Mouse (Mus musculus) mouse trophoblast stem cell (cell line): ENCODE measurements at regions not wholly inside any gene's neighbourhood (a gene's known extent, or its start where the extent isn't known, plus 50 kb on each side); places are given as distances from the start of the nearest gene placed in this dataset.

Experiments
- in situ Hi-C, 2 experiments: fragments of 300-500 bp; cut with MseI, MboI; formaldehyde crosslinking; loops; 2 replicates in 1 of 2; 3 replicates in 1 of 2; pipeline ENCODE4 v1.15.1; 2025

DNA sequence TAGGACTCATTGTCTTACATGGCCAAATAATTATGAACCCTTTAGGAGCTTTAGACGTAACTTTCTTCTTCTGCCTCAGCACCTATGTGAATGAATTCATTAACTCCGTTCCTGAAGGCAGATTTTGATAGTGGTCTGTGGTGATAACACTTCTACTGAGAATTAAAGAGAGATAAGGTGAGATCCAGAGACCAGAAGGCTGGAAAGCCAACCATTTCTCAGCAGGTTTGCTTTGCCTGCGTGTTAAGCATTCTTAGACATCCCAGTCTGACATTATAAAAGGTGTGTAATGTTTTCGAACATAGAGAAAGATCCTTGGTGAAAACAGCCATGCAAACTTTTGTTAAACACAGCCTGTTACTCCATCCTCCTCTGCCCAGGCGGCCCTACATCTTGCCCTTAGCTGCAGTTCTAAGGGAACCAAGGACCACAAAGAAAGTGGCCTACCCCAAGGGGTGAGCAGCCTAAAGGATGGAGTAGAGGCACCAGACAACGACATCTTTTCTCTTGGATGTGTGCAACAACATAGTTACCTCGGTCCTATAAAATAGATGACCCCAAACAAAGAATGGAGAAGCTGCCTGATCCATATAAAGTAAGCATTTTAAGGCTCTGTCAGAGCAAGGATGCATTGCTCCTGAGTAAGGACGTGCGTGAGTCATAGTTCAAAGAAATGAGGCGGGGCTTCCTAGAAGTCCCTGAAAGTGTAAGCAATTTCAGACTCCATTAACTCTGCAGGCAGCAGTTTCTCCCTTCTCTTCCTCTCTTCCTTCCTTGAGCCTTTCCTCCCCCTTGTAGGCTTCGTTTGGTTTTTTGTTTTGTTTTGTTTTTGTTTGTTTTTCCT is 55.1 kb upstream of the Xpr1 start:
- in situ Hi-C loops, result no loop called here

DNA sequence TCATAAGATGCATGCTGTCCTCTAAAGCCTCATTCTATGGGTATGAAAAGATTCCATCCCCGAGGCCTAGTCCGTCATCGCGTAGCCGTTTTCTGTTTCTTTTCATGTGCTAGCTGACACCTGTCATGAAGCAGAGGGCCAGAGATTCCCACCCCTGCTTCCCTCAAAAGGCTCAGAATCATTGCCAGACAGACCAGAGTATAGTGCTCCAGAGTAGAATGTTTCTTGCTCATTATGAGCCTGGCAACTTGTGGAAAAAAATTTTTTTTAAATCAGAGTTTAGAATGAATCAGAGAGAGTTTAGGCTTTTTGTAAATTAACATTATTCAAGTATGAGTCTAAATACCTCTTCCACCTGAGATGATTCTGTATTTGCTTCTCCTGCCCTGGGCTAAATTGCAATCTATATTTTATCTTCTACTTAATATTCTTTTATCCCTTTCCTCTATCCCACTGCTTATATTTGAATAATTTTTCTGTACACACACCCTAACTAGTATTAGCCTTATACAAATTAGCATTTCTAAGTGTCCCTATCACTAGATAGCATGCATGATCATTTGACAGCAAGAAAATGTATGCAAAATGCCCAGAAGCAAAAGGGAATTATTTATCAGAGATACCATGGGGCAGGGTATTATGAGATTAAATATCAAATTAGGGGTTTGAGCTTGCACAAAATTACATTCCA is 55.9 kb upstream of the Xpr1 start:
- in situ Hi-C loops, result no loop called here

DNA sequence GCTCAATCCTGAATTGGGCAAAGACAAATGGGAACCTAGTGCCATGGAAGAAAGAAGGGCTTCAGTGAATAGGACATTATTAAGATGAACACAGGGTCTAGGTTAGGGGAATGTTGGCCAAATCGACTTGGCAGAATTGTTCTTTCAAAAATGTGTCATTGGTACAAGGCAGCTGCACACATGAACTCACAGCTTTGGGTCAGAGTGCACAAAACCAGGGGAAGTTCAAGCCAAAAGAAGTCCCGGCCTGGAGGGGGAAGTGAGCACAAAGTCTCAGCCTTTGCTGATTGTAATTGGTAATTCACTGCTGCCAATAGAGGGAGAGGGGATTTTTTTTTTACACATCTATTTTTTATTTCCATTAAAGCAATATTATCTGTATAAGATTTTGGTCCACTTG is 57.8 kb upstream of the Xpr1 start:
- in situ Hi-C loops, result no loop called here

DNA sequence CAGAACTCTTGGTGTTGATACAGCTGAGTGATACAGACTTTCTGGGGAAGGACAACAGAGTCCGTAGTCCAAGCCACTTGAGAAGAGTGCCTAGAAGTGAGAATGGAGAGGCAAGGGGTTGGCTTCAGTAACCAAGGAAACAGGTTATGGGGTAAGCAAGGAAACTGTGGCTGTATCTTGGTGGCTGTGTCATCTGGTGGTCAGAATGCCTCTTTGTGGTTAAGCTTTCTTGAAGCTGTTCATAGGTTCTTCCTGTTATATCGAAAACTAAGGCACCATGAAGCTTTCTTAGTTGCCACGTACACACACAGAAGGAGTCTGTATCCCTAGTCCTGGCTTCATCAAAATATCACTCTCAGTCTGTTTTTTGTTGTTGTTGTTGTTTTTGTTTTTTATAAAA is 59.0 kb upstream of the Xpr1 start:
- in situ Hi-C loops, result no loop called here

DNA sequence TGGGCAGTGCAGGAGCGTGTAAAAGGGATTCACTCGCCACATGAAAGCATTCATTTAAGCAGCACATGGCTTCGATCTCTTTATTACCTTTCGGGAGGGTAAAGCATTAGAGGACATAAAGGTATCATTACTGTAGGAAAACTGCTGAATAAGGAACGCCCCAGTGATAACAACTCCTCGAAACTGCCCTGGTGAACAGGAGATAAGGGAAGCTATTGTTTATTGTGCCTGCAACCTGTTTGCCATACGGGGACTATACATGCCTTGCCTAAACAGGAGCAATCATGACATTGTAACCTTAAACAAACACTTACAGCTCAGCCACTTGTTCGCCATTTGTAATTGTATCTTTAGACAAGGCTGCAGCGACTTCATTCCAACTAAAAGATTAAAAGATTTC is 64.9 kb upstream of the Xpr1 start:
- in situ Hi-C loops, result no loop called here

DNA sequence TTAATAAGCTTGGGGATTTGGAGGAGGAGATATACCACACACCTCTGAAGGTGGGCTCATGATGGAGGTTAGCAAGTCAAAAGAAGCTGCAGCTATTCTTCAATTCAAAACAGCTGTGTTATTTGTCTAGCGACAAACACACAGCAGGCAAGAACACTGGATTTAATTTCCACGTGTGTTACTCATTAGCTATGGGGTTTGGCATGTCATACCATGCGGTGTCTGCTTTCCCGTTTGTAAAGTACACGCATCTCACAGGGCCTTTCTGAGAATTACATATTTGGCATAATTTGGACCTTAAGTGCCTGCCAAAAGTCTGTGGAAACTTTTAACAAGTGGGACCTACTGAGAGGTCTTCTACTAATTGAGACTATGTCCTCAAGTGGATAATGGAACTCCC is 65.5 kb upstream of the Xpr1 start:
- in situ Hi-C loops, result no loop called here

DNA sequence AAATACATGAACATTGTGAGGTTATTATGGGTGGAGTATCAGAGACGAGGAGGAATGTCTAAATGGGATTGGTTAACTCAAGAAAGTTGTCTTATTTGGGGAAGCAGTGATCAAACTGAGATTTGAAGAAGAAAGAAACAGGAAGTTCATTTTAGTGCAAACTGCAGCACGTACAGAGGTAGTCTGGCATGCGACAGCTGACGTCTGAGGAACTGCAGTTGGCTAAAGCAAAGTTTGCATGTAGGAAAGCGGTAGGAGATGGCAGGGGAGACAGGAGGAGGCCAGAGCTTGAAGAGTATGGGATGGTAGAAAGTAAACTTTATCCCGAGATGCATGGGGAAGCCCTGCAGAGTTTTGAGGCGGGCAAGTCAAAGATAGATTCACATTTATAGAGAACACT is 66.5 kb upstream of the Xpr1 start:
- in situ Hi-C loops, result no loop called here

DNA sequence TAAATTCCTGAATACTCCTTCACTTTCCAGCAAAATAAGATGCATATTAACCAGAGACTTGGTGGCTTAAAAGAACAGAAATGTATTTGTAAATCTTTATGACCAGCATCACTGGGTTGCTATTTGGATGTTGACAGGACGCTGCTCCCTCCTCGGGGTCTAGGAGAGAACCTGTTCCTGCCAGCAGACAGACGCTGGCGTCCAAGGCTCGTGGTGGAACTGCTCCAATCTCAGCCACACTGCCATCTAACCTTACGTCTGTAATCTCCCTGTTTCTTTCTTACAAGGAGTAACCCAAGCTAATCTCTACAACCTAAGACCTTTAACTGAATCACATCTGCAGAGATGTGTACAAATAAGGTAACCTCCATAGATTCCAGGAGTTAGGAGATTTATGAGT is 70.1 kb upstream of the Acbd6 start:
- in situ Hi-C loops, result no loop called here

DNA sequence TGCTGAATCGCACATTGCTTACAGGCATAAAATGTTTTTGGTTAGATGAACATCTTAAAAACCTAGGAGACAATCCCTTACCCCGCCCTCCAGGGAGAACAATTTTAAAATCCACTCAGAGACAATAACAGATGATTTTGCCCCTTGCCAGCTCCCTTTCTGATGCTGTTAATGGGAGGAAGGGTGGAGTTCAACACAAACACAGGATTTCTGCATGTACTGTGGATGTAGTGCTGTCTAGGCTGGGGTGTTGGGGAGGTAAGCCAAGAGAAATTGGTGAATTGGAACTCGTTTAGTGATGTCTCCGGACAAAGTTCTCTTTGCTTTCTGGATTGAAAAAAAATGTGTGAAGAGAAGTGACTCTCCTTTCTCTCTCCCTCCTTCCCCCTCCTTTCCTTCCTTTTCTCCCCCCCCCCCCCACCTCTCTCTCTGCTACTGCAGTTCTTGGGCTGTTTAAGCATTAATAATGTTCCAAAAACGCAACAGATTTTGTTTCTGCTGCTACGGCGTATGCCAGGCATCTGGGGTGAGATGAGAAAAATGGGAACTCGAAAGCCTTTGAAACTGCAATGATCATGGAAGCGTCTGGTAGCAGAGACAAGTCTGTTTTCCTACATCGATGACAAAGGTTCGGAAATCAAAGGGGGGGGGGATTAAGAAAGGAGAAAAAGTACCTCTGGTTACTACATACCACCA is 68.8 kb upstream of the Acbd6 start:
- in situ Hi-C loops, result no loop called here

DNA sequence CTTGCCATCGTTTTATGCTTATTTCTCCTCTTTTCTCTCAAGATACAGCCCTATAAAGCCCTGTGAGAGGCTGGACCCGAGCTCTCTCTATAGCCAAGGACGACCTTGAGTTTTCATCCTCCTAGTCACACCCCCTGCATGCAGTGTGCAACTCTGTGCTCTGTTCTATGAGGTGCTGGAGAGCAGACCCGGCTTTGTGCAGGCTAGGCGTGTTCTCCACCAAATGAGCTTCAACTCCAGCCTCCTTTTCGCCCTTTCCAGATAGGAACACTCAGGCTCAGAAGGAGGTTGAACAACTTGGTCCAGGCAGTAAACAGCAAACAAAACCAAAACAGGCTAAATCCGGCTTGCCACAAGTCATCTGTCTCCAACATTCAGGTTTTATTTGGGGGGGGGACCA is 67.8 kb upstream of the Acbd6 start:
- in situ Hi-C loops, result no loop called here

DNA sequence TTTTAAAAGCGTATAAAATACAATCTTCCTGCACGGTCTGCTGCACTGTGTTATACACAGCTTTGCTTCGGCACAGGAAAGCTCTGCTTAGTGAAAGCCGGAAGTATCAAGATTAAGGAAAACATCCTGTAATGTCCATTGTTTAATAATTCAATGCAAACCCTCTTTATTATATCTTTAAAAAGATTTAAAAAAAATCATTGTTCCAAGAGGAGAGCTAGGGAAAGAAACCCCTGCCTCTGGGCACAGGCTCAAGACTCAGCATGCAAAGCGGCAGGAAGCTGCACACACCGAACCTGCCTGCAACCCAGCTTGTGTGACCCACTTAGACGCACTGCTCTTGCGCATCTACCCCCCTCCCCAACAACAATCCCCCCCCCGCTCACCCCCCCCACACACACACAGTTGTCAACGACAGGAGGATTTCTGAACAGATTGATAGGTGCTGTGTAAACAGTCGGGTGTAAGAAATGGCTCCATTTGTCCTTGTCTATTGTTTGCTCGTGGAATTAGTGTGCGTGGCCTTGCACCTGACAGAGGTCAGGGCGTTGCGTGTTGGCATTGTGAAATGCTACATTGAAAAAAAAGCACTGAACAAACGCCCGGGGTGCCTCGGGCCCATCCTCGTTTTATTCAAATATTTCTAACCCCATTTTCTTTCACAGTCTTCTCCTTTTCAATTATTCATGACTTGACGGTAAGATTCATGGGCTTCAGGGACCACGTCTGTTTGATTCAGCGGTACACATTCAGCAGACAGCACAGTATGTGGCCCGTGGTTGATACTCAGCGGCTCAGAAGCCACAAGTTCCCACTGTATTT is 66.5 kb upstream of the Acbd6 start:
- in situ Hi-C loops, result no loop called here

DNA sequence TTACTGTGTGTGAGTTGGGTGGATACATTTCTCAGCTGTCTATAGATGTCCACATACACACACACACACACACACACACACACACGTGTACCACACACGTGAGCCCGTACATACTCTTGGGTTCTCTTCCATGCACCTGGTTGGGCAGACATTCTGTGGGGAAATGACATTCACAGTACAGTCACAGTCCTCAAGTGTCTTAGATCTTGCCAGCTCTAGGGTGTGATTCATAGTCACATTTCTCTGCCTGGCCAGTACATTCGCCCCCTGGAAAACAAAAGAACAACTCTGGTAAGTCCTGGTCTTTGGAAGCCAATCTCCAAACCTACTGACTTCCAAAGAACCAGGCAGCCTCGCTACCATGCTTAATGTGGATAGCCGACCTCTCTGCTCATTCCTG is 64.6 kb upstream of the Acbd6 start:
- in situ Hi-C loops, result no loop called here

DNA sequence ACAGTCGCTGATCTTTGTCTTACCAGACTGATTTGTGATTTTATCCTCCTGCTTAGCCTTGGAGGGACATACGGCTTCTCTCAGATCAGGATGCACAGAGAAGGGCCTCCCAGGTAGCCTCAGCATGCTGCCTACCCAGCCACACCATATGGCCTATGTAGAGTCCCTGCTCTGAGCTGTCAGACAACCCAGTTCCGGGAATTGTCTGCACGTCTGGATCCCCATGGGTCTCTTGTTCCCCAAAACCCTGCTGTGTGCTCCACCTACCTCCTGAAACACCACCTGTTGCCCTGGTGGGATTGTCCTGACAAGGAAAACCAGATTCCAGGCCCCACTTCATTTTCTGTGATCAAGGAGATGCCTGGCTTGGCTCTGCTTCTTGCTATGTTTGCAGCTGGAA is 64.1 kb upstream of the Acbd6 start:
- in situ Hi-C loops, result no loop called here

DNA sequence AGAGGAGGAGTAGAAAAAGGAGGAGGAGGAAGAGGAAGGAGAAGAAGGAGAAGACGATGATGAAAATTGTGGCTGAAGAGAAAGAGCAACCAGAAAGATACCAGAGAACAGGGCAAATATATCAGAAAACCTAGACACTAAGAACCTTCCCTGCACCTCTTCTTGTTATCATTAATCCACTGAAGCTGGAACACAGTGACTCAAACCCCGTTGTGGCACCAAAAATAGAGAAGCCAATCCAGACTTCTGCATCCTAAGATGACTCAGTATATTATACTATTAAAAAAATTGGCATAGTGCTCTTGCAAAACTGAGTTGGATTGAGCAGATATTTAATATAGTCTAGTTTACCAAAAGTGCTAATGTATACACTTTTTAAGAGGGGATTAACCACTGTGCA is 63.6 kb upstream of the Acbd6 start:
- in situ Hi-C loops, result no loop called here

DNA sequence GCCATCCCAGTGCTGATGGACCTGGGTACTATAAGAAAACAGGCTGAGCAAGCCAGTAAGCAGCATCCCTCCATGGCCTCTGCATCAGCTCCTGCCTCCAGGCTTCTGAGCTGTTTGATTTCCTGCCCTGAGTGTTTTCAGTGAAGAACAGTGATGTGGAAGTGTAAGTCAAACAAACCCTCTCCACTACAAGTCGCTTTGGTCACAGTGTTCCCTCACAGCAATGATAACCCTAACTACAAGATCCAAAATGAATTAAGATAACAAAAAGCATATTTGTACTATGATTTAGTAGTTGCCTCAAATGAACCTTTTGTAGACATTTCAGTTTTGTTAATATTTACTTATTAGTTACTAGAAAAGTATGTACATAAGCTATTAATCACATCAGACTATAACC is 58.2 kb upstream of the Acbd6 start:
- in situ Hi-C loops, result loop anchor here in 1 of 2 experiments (25.0 kb wide), 1 partner anchor 462 kb away; no protein-coding TSS in a partner anchor

DNA sequence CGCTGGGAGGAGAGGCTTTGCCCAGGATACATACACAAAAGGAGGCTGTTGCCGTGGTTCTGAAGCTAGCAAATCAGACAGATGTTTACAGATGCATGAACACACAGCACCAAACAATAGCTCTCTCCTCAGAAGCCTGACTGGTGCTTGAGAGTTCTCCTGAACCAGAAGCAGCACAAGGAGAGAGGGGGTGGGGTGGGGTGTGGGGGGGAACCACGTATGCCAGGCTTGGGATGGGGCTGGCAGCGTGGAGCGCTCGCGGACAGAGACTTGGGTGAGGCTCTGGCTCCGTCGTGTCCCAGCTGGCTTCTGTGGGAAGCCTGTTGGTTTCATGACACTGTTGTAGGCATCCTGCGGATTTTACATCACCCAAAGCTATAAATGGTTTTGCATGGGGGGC is 55.1 kb upstream of the Acbd6 start:
- in situ Hi-C loops, result loop anchor here in 1 of 2 experiments (25.0 kb wide), 1 partner anchor 466 kb away; no protein-coding TSS in a partner anchor

DNA sequence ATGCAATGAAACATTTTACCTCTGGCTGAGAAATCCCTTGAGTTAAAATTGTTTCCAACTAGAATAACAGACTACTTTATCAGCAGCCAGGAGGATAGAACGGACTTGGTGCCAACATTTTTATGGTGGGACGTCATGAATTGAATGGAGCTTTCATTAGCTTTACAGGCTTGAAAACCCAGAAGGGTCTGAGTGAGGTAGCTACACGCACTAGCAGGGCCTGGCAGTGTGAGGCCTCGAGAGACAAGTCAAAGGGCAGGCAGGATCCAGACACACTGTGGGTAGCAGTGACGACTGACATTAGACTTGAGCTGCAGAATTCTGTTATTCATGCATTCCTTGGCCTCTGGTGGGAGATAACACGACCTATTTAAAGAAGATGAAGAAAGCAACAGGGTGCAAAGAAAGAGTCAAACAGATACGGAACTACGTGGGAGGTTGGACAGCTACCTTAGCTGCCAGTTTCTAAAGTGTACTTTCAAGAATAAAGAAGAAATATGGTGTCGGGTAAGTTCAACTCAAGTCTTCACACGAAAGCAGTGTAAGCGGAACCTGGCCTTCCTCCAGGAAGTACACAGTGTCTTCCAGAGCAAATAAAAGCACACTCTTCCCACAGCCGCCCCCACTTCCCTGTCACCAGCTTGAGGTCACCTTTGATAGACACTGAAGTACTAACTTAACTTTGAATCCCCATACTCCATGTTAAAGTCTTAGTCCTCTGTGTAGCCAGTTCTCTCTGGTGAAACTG is 53.2 kb upstream of the Acbd6 start:
- in situ Hi-C loops, result loop anchor here in 1 of 2 experiments (25.0 kb wide), 1 partner anchor 467 kb away; no protein-coding TSS in a partner anchor

DNA sequence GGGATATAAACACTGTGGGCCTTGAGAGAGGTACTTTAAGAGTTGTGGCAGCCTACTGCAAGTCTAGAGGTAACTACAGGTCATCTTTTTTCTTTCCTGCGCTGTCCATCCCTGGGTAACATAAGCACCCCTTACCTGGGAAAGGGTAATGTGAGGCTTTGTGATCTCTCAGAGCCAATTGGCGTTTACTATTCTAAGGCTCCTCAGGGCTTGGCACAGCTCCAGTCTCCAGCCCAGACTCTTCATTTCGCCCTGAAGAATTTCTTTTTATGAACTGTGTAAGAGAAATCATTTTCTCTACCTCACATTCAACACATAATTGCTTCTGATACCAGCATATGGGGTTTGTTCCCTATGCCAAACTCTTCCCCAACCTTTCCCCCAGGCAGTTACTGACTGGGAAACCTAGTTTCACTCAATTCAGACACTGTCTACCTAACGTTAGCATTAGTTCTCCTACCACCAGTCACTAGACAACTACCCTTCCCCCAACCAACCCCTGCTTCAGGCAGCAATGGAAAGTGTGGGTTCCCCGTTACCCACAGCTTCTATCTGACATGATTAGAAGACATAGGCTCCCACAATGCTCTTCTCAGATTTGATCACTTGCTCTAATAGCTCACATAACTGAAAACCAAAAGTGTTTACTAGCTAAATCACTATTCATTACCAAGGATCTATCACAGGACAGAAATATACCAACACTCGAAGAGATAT is 52.4 kb upstream of the Acbd6 start:
- in situ Hi-C loops, result loop anchor here in 1 of 2 experiments (25.0 kb wide), 1 partner anchor 468 kb away; no protein-coding TSS in a partner anchor
